Mouse (Mus musculus) forebrain, embryonic 13.5 days (tissue): ENCODE results near the gene Dock6. TPM values are rescaled to one million over a fixed set of nuclear protein-coding genes. Genes with fewer than 3 reads are reported as not detected.
A peak's percentile ranks its signal among the peaks of the same experiment; 100 is the strongest.
"Not testable (repeated sequence)": the region's sequence is repeated elsewhere in the genome, so short reads cannot be mapped to it uniquely, and the experiment has no call there.

Source experiments
- ATAC-seq: fragments of 200-750 bp; cut with Nextera tagmentation; 2 replicates; pipeline ENCODE4 v1.8.0; 2017
- H3K27ac ChIP-seq: fragments of 300-500 bp; sonication (generic); 2 replicates; pipeline ENCODE4 v1.5.1; 2015; ENCODE audit warnings: inconsistent platforms, mild to moderate bottlenecking, moderate library complexity
- H3K27me3 ChIP-seq: fragments of 300-500 bp; sonication (generic); 2 replicates; pipeline ENCODE4 v1.6.1; 2015; ENCODE audit warnings: mild to moderate bottlenecking, inconsistent platforms
- H3K36me3 ChIP-seq: fragments of 300-500 bp; sonication (generic); 2 replicates; pipeline ENCODE4 v1.6.1; 2015; ENCODE audit warnings: mild to moderate bottlenecking, inconsistent platforms; ENCODE audit not compliant: poor library complexity, severe bottlenecking
- H3K4me1 ChIP-seq: fragments of 300-500 bp; sonication (generic); 2 replicates; pipeline ENCODE4 v1.6.1; 2015; ENCODE audit warnings: inconsistent platforms
- H3K4me2 ChIP-seq: fragments of 300-500 bp; sonication (generic); 2 replicates; pipeline ENCODE4 v1.6.1; 2015; ENCODE audit warnings: inconsistent platforms, mild to moderate bottlenecking, moderate library complexity
- H3K4me3 ChIP-seq: fragments of 300-500 bp; sonication (generic); 2 replicates; pipeline ENCODE4 v1.5.1; 2015; ENCODE audit warnings: mild to moderate bottlenecking, inconsistent platforms
- H3K9ac ChIP-seq: fragments of 300-500 bp; sonication (generic); 2 replicates; pipeline ENCODE4 v1.6.1; 2015; ENCODE audit warnings: mild to moderate bottlenecking, inconsistent platforms
- H3K9me3 ChIP-seq: fragments of 300-500 bp; sonication (generic); replicated peaks from 2 replicates; pipeline ENCODE4 v1.6.1; 2016; ENCODE audit warnings: inconsistent platforms
- WGBS: fragments of 180-500 bp; shearing (Covaris S2); methylation state at CpG from one replicate; pipeline ENCODE4 v1.1.7; 2015; 5-methylcytosine and 5-hydroxymethylcytosine counted together
- polyA plus RNA-seq: library from polyadenylated mRNA; unstranded; fragments of >200 nt; fragmentation: Nextera tagmentation; extraction: Ambion mirVana; gene quantifications from 2 replicates; pipeline ENCODE4 v1.2.1, GENCODE M21; 2015

Dock6 gene
- polyA plus RNA-seq, 1 experiment from 2014 or later: 13.9 TPM

- Histone ChIP-seq H3K27ac (no peak overlapping the region), H3K9ac (no peak overlapping the region), H3K4me3 (no peak overlapping the region), H3K27me3 (no peaks in the 10 kb centered on the region), H3K4me2 (0 out of 2 replicates have a peak overlapping the region, but pooled peaks have one; percentile 9), H3K4me1 (no peaks in the 10 kb centered on the region), H3K36me3 (no peaks in the 10 kb centered on the region), H3K9me3 (no peaks in the 10 kb centered on the region)
- ATAC-seq: peak; percentile 93
- 40% methylated on average over 13 of the region's 13 CpGs for WGBS
Measured at GRCm38 (mm10) chr9:21803986-21804644, 48.3 kb downstream of the Dock6 start.

- Histone ChIP-seq H3K4me2 (no peak overlapping the region), H3K27ac (no peak overlapping the region), H3K27me3 (no peaks in the 10 kb centered on the region), H3K9me3 (no peaks in the 10 kb centered on the region), H3K36me3 (no peaks in the 10 kb centered on the region), H3K4me1 (peaks cover 13% of the 10 kb centered on the region), H3K9ac (no peak overlapping the region), H3K4me3 (no peak overlapping the region)
- no peak for ATAC-seq
- 90% methylated on average over 7 of the region's 7 CpGs for WGBS
Measured at GRCm38 (mm10) chr9:21801591-21801990, 50.8 kb downstream of the Dock6 start.

GRCm38 (mm10) chr9:21801121-21801520 lies 51.3 kb downstream of the Dock6 start:
- Histone ChIP-seq H3K4me2 (no peak overlapping the region), H3K36me3 (no peaks in the 10 kb centered on the region), H3K4me3 (no peak overlapping the region), H3K27me3 (no peaks in the 10 kb centered on the region), H3K4me1 (peaks cover 16% of the 10 kb centered on the region), H3K9ac (no peak overlapping the region), H3K9me3 (no peaks in the 10 kb centered on the region), H3K27ac (no peak overlapping the region)
- no peak for ATAC-seq
- WGBS: 78% methylated on average over 7 of the region's 7 CpGs

GRCm38 (mm10) chr9:21799010-21799350 lies 53.5 kb downstream of the Dock6 start:
- WGBS: 56% methylated on average over 3 of the region's 3 CpGs
- H3K4me2 ChIP-seq: peak overlapping the region; percentile 82
- H3K4me3 ChIP-seq: peak overlapping the region; percentile 61
- no peak overlapping the region for H3K27ac ChIP-seq
- no peaks in the 10 kb centered on the region for H3K27me3 ChIP-seq
- H3K9me3 ChIP-seq: no peaks in the 10 kb centered on the region
- H3K36me3 ChIP-seq: 0 out of 2 replicates have a peak, but pooled peaks cover 10% of the 10 kb centered on the region
- no peak overlapping the region for H3K9ac ChIP-seq
- H3K4me1 ChIP-seq: peaks cover 16% of the 10 kb centered on the region
- no peak for ATAC-seq

GRCm38 (mm10) chr9:21798345-21799009 lies 54.0 kb downstream of the Dock6 start, which contains the start of gene Kank2:
Gene Kank2 (minus strand): TSS chr9:21798744.
- peak within 1 kb of the TSS; percentile 61 for H3K4me3 ChIP-seq
- peaks cover 16% of the 10 kb centered on the region for H3K4me1 ChIP-seq
- no peaks in the 10 kb centered on the region for H3K27me3 ChIP-seq
- peak; percentile 84 for ATAC-seq
- under 1% methylated on average over 50 of the region's 52 CpGs for WGBS
- H3K9ac ChIP-seq: peak within 1 kb of the TSS; percentile 70
- peak within 1 kb of the TSS; percentile 82 for H3K4me2 ChIP-seq
- H3K36me3 ChIP-seq: peaks cover 15% of the 10 kb centered on the region
- H3K27ac ChIP-seq: peak within 1 kb of the TSS; percentile 27; the same call in 1 of the 2 replicates
- no peaks in the 10 kb centered on the region for H3K9me3 ChIP-seq

- Histone ChIP-seq H3K36me3 (peaks cover 16% of the 10 kb centered on the region), H3K9ac (peak overlapping the region; percentile 70), H3K9me3 (no peaks in the 10 kb centered on the region), H3K4me1 (peaks cover 18% of the 10 kb centered on the region), H3K27me3 (no peaks in the 10 kb centered on the region), H3K4me3 (peak overlapping the region; percentile 61), H3K4me2 (peak overlapping the region; percentile 82), H3K27ac (peak overlapping the region; percentile 27; the same call in 1 of the 2 replicates)
- ATAC-seq: peak; percentile 36
- under 1% methylated on average over 26 of the region's 26 CpGs for WGBS
Measured at GRCm38 (mm10) chr9:21797921-21798344, 54.5 kb downstream of the Dock6 start.

- no peak overlapping the region; the same call in 1 of the 2 replicates for H3K4me2 ChIP-seq
- ATAC-seq: no peak
- 70% methylated on average over 3 of the region's 3 CpGs for WGBS
Measured at GRCm38 (mm10) chr9:21796919-21797318, 55.5 kb downstream of the Dock6 start.

GRCm38 (mm10) chr9:21796259-21796658 lies 56.2 kb downstream of the Dock6 start:
- Histone ChIP-seq H3K9ac (no peak overlapping the region), H3K4me2 (no peak overlapping the region)
- WGBS: 80% methylated on average over 3 of the region's 3 CpGs

More at GRCm38 (mm10) chr9:21796919-21797318, 55.5 kb downstream of the Dock6 start:
- peaks cover 16% of the 10 kb centered on the region for H3K36me3 ChIP-seq
- H3K4me1 ChIP-seq: peaks cover 28% of the 10 kb centered on the region
- H3K9ac ChIP-seq: no peak overlapping the region
- no peaks in the 10 kb centered on the region for H3K27me3 ChIP-seq
- no peak overlapping the region for H3K4me3 ChIP-seq
- H3K9me3 ChIP-seq: no peaks in the 10 kb centered on the region
- H3K27ac ChIP-seq: no peak overlapping the region

GRCm38 (mm10) chr9:21795579-21795978 lies 56.9 kb downstream of the Dock6 start:
- H3K9me3 ChIP-seq: no peaks in the 10 kb centered on the region
- peaks cover 16% of the 10 kb centered on the region for H3K36me3 ChIP-seq
- WGBS: 81% methylated on average over 5 of the region's 5 CpGs
- ATAC-seq: no peak
- no peaks in the 10 kb centered on the region for H3K27me3 ChIP-seq
- no peak overlapping the region for H3K4me2 ChIP-seq
- no peak overlapping the region for H3K27ac ChIP-seq
- H3K4me1 ChIP-seq: peaks cover 30% of the 10 kb centered on the region
- H3K4me3 ChIP-seq: no peak overlapping the region
- no peak overlapping the region for H3K9ac ChIP-seq

More at GRCm38 (mm10) chr9:21796259-21796658, 56.2 kb downstream of the Dock6 start:
- Histone ChIP-seq H3K4me1 (peaks cover 30% of the 10 kb centered on the region), H3K36me3 (peaks cover 16% of the 10 kb centered on the region), H3K27me3 (no peaks in the 10 kb centered on the region), H3K27ac (no peak overlapping the region), H3K9me3 (no peaks in the 10 kb centered on the region), H3K4me3 (no peak overlapping the region)
- ATAC-seq: no peak

GRCm38 (mm10) chr9:21794925-21795324 lies 57.5 kb downstream of the Dock6 start:
- ATAC-seq: no peak
- no peaks in the 10 kb centered on the region for H3K27me3 ChIP-seq
- no peaks in the 10 kb centered on the region for H3K9me3 ChIP-seq
- H3K9ac ChIP-seq: no peak overlapping the region
- no peak overlapping the region for H3K4me3 ChIP-seq
- peaks cover 30% of the 10 kb centered on the region for H3K4me1 ChIP-seq
- peaks cover 16% of the 10 kb centered on the region for H3K36me3 ChIP-seq
- WGBS: 96% methylated on average over 25 of the region's 25 CpGs
- no peak overlapping the region for H3K27ac ChIP-seq
- no peak overlapping the region for H3K4me2 ChIP-seq

- Histone ChIP-seq H3K9ac (no peak overlapping the region), H3K9me3 (no peaks in the 10 kb centered on the region), H3K27me3 (no peaks in the 10 kb centered on the region), H3K4me1 (peaks cover 30% of the 10 kb centered on the region), H3K36me3 (peaks cover 16% of the 10 kb centered on the region), H3K4me3 (no peak overlapping the region), H3K4me2 (no peak overlapping the region), H3K27ac (no peak overlapping the region)
- WGBS: 93% methylated on average over 18 of the region's 18 CpGs
- ATAC-seq: no peak
Measured at GRCm38 (mm10) chr9:21794344-21794834, 58.0 kb downstream of the Dock6 start.

GRCm38 (mm10) chr9:21793507-21793906 lies 58.9 kb downstream of the Dock6 start:
- not testable (repeated sequence) for H3K9ac ChIP-seq, H3K4me2 ChIP-seq, ATAC-seq, H3K9me3 ChIP-seq, H3K27me3 ChIP-seq, H3K27ac ChIP-seq, H3K4me3 ChIP-seq
- WGBS: 97% methylated on average over 6 of the region's 6 CpGs
- Histone ChIP-seq H3K4me1 (peaks cover 27% of the 10 kb centered on the region), H3K36me3 (peaks cover 16% of the 10 kb centered on the region)
